Mouse (Mus musculus): Measurements from ENCODE around the gene Cnep1r1. TPM values are rescaled to one million over a fixed set of nuclear protein-coding genes. Genes with fewer than 3 reads are reported as not detected.

Cnep1r1 gene
- 7.9 and 24.2 TPM in 2 replicates for polyA plus RNA-seq (2012; rRNA removed; ENCODE audit: low replicate concordance)

DNA sequence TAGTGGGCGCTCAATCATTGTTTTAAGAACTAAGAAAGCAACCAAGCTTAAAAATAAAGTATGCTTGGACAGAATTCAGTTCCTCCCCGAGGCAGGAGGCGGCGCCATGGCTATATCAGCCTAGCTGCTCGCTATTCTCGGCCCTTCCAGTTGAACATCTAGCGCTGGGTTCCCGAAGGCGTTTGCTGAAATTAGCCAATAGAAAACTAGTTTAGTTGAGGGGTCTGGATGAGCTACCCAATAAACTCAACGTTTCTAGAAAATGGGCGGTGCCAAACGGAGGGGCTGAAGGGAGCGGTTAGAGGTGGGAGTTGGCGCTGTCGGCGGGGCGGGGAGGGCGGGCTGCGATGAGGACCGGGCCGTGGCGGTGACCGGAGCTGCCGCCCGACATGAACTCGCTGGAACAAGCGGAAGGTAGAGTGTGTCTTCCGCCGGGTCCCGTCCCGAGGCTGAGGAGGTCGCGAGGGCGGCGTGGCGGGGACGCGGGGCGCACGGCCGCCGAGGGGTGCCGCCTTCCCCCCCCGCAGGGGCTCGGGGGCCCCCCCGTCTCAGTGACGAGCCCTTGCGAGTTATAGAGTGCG, at the start of gene Cnep1r1:
Gene Cnep1r1, plus strand, starts transcription at position 314 of the 581 bp plus-strand sequence.

DNA sequence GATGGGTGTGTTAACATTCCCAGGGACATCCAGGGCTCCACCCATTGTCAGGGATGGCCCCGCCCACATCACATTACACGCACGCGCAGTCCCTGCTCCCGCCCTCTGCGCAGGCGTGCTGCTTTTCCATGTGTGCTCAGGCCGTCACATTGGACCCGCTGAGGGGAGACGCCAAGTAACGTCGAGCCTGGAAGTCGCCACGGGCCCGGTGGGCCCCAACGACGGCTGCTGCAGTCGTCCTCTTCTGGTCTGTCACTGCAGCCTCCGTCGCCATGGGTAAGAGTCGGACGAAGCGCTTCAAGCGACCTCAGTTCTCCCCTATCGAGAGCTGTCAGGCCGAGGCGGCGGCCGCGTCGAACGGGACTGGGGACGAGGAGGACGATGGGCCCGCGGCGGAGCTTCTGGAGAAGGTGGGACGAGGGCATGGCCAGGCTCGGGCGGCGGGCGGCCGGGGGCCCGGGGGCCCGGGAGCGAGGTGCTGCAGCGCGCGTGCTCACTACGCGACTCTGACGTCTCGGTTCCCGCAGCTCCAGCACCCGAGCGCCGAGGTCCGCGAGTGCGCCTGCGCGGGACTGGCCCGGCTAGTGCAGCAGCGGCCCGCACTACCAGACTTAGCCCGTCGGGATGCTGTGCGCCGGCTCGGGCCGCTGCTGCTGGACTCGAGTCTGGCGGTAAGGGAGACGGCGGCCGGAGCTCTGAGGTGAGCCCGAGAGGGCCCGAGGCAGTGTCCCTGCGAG, 19.3 kb downstream of the Cnep1r1 start, which contains the start of gene Heatr3:
Gene Heatr3, plus strand, starts transcription at position 108 of the 737 bp plus-strand sequence.

Other genes with a start within 250 kb of the Cnep1r1 start
- 25.3 and 29.0 TPM in 2 replicates for gene Zfp423, start 159.2 kb upstream of the Cnep1r1 start, polyA plus RNA-seq (2012; rRNA removed; ENCODE audit: low replicate concordance)
- 11.7 and 19.6 TPM in 2 replicates for gene Heatr3, start 19.1 kb downstream of the Cnep1r1 start, polyA plus RNA-seq (2012; rRNA removed; ENCODE audit: low replicate concordance)
- gene Tent4b, start 80.4 kb downstream of the Cnep1r1 start, polyA plus RNA-seq (2012; rRNA removed; ENCODE audit: low replicate concordance), result 15.3 and 20.4 TPM in 2 replicates
- 42.7 and 57.5 TPM in 2 replicates for gene Adcy7, start 153.6 kb downstream of the Cnep1r1 start, polyA plus RNA-seq (2012; rRNA removed; ENCODE audit: low replicate concordance)
- 14.4 and 30.4 TPM in 2 replicates for gene Brd7, start 243.4 kb downstream of the Cnep1r1 start, polyA plus RNA-seq (2012; rRNA removed; ENCODE audit: low replicate concordance)